Mouse (Mus musculus): ENCODE measurements at regions not wholly inside any gene's neighbourhood (a gene's known extent, or its start where the extent isn't known, plus 50 kb on each side); places are given as distances from the start of the nearest gene placed in this dataset.

GRCm38 (mm10) chr12:29095406-29096032 lies 343.9 kb downstream of the Eipr1 start:
- no peaks in the 10 kb centered on the region for H3K36me3 ChIP-seq (ENCODE audit: control insufficient read depth, insufficient read depth, low read length, poor library complexity, severe bottlenecking)
- H3K9ac ChIP-seq (ENCODE audit: low read depth, poor library complexity, severe bottlenecking): no peak overlapping the region
- H3K9me3 ChIP-seq (replicated peaks; ENCODE audit: control insufficient read depth, insufficient read depth, low read length, poor library complexity, severe bottlenecking): no peaks in the 10 kb centered on the region
- peak overlapping the region; percentile 17 for H3K27ac ChIP-seq (ENCODE audit: insufficient read depth, low read length)
- H3K4me3 ChIP-seq (ENCODE audit: low read depth, low read length): no peak overlapping the region
- TF ChIP-seq CTCF (IDR thresholded peaks at IDR 0.05; ENCODE audit: low read depth, low read length) (no peak), POLR2A (IDR thresholded peaks at IDR 0.05; ENCODE audit: insufficient read depth, low read length) (no peak), EP300 (IDR thresholded peaks at IDR 0.05; ENCODE audit: insufficient read depth, low read depth, low read length) (no peak)
- peaks cover 10% of the 10 kb centered on the region for H3K4me1 ChIP-seq (ENCODE audit: control insufficient read depth, insufficient read depth, low read length)
- H3K27me3 ChIP-seq (ENCODE audit: control insufficient read depth, insufficient read depth, low read length, poor library complexity, severe bottlenecking): no peaks in the 10 kb centered on the region

DNA sequence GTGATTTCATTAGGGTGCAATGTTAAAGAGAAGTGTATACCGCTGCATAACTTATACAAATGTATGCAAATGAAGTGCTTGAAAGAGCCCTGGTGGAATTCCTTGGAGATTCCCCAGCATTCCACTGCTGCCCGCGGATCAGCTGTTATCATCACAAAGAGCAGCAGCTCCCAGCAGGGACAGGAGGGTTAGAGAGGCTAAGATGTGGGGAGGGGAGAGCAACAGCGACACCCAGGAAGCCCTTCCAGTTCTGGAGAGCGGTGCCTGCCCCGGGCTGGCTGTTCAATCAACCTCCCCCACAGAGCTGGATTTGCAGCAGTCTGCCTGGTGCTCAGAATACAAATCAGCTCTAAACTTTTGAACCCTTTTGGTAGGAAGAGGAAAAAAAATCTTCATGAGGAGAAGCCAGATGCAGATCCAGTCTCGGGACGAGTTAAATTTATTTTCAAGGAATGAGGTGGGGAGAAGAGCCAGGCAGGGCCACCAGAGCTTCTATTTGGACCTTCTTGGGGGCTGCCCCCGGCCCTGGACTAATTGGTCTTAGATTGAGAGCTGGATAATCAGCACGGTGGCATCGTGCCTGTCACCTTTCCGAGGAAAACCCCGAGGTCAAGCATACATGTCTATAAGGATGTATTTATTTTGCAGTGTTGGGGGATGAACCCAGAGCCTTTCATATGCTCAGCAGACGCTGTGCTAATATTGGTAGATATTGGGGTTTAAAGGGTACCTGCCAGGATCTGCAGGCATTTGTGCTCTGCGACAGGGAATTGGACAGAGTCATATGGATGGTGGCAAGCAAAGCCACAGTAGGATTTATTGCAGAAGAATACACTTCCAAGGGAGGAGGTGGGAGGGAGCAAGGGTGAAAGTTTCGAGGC lies 344.7 kb downstream of the Eipr1 start:
- H3K27ac ChIP-seq (ENCODE audit: insufficient read depth, low read length): peak overlapping the region; percentile 53; the same call in 1 of the 2 replicates
- no peaks in the 10 kb centered on the region for H3K27me3 ChIP-seq (ENCODE audit: control insufficient read depth, insufficient read depth, low read length, poor library complexity, severe bottlenecking)

DNA sequence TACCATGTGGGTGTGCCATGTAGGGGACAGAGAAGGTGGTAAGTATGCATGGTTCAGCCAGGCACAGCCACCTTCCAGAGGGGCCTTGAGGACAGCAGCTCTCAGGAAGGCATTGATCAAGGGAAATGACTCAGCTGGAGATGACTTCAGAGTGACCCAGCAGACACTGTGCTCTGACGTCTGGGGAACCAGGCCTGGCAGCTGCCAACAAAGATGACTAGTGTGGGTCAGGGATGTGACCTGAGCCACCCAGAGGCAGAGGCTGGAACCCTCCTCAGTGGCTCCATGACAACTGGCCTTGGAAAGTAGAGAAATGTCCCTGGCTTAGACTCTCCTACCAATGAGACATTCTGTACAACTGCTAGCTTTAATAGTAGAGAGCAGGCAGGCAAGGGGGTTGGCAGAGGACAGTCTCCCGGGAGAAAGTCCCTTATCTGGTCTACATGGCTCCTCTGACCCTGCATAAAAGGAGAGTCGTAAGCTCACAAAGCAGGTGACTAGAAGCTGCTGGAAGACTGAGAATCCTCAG lies 348.5 kb downstream of the Eipr1 start:
- Histone ChIP-seq H3K36me3 (ENCODE audit: control insufficient read depth, insufficient read depth, low read length, poor library complexity, severe bottlenecking) (no peaks in the 10 kb centered on the region), H3K27ac (ENCODE audit: insufficient read depth, low read length) (no peak overlapping the region), H3K9ac (ENCODE audit: low read depth, poor library complexity, severe bottlenecking) (no peak overlapping the region), H3K9me3 (replicated peaks; ENCODE audit: control insufficient read depth, insufficient read depth, low read length, poor library complexity, severe bottlenecking) (no peaks in the 10 kb centered on the region), H3K27me3 (ENCODE audit: control insufficient read depth, insufficient read depth, low read length, poor library complexity, severe bottlenecking) (no peaks in the 10 kb centered on the region), H3K4me3 (ENCODE audit: low read depth, low read length) (no peak overlapping the region), H3K4me1 (ENCODE audit: control insufficient read depth, insufficient read depth, low read length) (peaks cover 6% of the 10 kb centered on the region)
- TF ChIP-seq CTCF (IDR thresholded peaks at IDR 0.05; ENCODE audit: low read depth, low read length): no peak
- no peak for TF ChIP-seq POLR2A (IDR thresholded peaks at IDR 0.05; ENCODE audit: insufficient read depth, low read length)
- TF ChIP-seq EP300 (IDR thresholded peaks at IDR 0.05; ENCODE audit: insufficient read depth, low read depth, low read length): no peak

More for the DNA sequence above, 344.7 kb downstream of the Eipr1 start:
- no peak overlapping the region for H3K9ac ChIP-seq (ENCODE audit: low read depth, poor library complexity, severe bottlenecking)
- peaks cover 10% of the 10 kb centered on the region for H3K4me1 ChIP-seq (ENCODE audit: control insufficient read depth, insufficient read depth, low read length)
- H3K9me3 ChIP-seq (replicated peaks; ENCODE audit: control insufficient read depth, insufficient read depth, low read length, poor library complexity, severe bottlenecking): no peaks in the 10 kb centered on the region
- TF ChIP-seq EP300 (IDR thresholded peaks at IDR 0.05; ENCODE audit: insufficient read depth, low read depth, low read length) (peak; percentile 97), POLR2A (IDR thresholded peaks at IDR 0.05; ENCODE audit: insufficient read depth, low read length) (no peak), CTCF (IDR thresholded peaks at IDR 0.05; ENCODE audit: low read depth, low read length) (peak; percentile 22)
- no peak overlapping the region for H3K4me3 ChIP-seq (ENCODE audit: low read depth, low read length)
- no peaks in the 10 kb centered on the region for H3K36me3 ChIP-seq (ENCODE audit: control insufficient read depth, insufficient read depth, low read length, poor library complexity, severe bottlenecking)

DNA sequence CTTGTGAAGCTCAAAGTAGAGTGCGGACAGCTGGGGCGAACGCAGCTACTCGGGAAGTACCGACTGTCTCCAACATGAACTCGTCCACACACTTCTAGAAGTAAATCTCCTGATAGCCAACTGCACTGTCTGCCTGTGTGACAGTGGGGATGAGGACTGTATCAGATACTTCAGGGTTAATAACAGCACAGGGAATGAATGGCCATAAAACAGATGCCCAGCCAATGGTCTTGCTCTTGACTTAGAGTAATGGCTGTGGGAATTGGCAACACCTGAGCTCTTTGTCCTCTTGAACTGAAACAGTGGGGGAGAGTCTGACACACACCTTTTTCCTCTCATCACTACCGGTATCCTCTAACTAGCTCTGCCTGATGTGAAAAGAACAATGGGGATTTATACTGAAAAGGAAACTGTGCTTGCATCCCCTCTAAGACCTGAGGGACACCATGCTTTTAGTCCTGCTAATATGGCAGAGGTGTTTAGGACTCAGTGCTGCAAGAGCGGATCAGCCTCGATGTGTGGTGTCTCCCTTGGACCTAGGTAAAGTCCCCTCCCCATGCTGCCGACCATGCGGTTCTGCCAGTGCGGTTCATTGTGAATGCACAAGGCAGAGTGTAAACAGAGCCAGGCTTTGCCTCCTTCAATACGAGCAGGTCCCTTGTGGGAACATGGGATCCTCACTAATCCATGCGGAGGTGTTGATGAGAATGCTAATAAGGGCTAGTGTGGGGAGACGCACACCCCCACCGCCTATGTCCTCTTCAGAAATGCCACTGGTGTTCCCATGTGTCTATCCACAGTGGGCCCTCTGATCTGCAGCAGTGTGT lies 355.5 kb downstream of the Eipr1 start:
- H3K9me3 ChIP-seq (replicated peaks; ENCODE audit: control insufficient read depth, insufficient read depth, low read length, poor library complexity, severe bottlenecking): no peaks in the 10 kb centered on the region
- H3K9ac ChIP-seq (ENCODE audit: low read depth, poor library complexity, severe bottlenecking): no peak overlapping the region
- no peaks in the 10 kb centered on the region for H3K36me3 ChIP-seq (ENCODE audit: control insufficient read depth, insufficient read depth, low read length, poor library complexity, severe bottlenecking)
- no peaks in the 10 kb centered on the region for H3K4me1 ChIP-seq (ENCODE audit: control insufficient read depth, insufficient read depth, low read length)
- no peaks in the 10 kb centered on the region for H3K27me3 ChIP-seq (ENCODE audit: control insufficient read depth, insufficient read depth, low read length, poor library complexity, severe bottlenecking)
- no peak overlapping the region for H3K4me3 ChIP-seq (ENCODE audit: low read depth, low read length)
- TF ChIP-seq EP300 (IDR thresholded peaks at IDR 0.05; ENCODE audit: insufficient read depth, low read depth, low read length) (no peak), CTCF (IDR thresholded peaks at IDR 0.05; ENCODE audit: low read depth, low read length) (no peak), POLR2A (IDR thresholded peaks at IDR 0.05; ENCODE audit: insufficient read depth, low read length) (no peak)
- H3K27ac ChIP-seq (ENCODE audit: insufficient read depth, low read length): no peak overlapping the region

- H3K9ac ChIP-seq (ENCODE audit: low read depth, poor library complexity, severe bottlenecking): no peak overlapping the region
- no peaks in the 10 kb centered on the region for H3K4me1 ChIP-seq (ENCODE audit: control insufficient read depth, insufficient read depth, low read length)
- TF ChIP-seq EP300 (IDR thresholded peaks at IDR 0.05; ENCODE audit: insufficient read depth, low read depth, low read length): no peak
- TF ChIP-seq CTCF (IDR thresholded peaks at IDR 0.05; ENCODE audit: low read depth, low read length): no peak
- H3K27me3 ChIP-seq (ENCODE audit: control insufficient read depth, insufficient read depth, low read length, poor library complexity, severe bottlenecking): no peaks in the 10 kb centered on the region
- no peaks in the 10 kb centered on the region for H3K36me3 ChIP-seq (ENCODE audit: control insufficient read depth, insufficient read depth, low read length, poor library complexity, severe bottlenecking)
- no peak overlapping the region for H3K4me3 ChIP-seq (ENCODE audit: low read depth, low read length)
- no peaks in the 10 kb centered on the region for H3K9me3 ChIP-seq (replicated peaks; ENCODE audit: control insufficient read depth, insufficient read depth, low read length, poor library complexity, severe bottlenecking)
- H3K27ac ChIP-seq (ENCODE audit: insufficient read depth, low read length): no peak overlapping the region
These were observed 356.1 kb downstream of the Eipr1 start for GRCm38 (mm10) chr12:29107720-29108051.

Data from ES-Bruce4 (cell line).